Mouse (Mus musculus) bone marrow macrophage, adult 2 months (primary cell): ENCODE results near the gene Slc34a3.

ENCODE experiments used
- CTCF ChIP-seq: IDR thresholded peaks from 2 replicates; pipeline ENCODE4 v1.5.1; 2012; ENCODE audit warnings: low read depth, mild to moderate bottlenecking, low read length, moderate library complexity
- POLR2A ChIP-seq: IDR thresholded peaks from 2 replicates; pipeline ENCODE4 v1.6.1; 2012; ENCODE audit warnings: mild to moderate bottlenecking, low read depth, low read length, borderline replicate concordance

GRCm38 (mm10) chr2:25181891-25182397, 52.2 kb downstream of the Slc34a3 start:
- TF ChIP-seq POLR2A (no peak), CTCF (no peak)
